Mouse (Mus musculus): ENCODE results near the gene Chkb. TPM values are rescaled to one million over a fixed set of nuclear protein-coding genes. Genes with fewer than 3 reads are reported as not detected.
A peak's percentile ranks its signal among the peaks of the same experiment; 100 is the strongest.

Gene Chkb
- polyA plus RNA-seq, 1 experiment, result 126 TPM

DNA sequence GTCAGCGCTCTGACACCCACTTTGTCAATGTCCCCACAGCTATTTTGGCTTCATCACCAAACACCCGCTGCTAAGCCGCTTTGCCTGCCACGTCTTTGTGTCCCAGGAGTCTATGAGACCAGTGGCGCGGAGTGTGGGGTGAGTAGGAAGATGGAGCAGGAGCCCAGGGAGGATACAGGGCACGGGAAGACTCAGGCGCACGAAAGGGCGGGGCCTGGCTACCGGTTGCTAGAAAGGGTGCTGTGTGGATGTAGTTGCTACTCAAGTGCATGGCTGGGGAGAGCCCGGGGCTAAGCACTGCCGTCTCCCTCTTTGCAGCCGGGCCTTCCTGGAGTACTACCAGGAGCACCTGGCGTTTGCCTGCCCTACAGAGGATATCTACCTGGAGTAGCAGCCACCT, 31.6 kb upstream of the Chkb start:
- TF ChIP-seq CTCF (IDR thresholded peaks at IDR 0.05; ENCODE audit: control insufficient read depth, insufficient read depth, low read length) (no peak), POLR2A (IDR thresholded peaks at IDR 0.05; ENCODE audit: borderline replicate concordance, control insufficient read depth, low read depth, low read length) (no peak)
- H3K4me1 ChIP-seq (ENCODE audit: control insufficient read depth, insufficient read depth, low read length), result peaks cover 1% of the 10 kb centered on the region; the same call in 1 of the 2 replicates
- WGBS, result 76% methylated on average over 15 of the region's 15 CpGs
- no peak overlapping the region for H3K27ac ChIP-seq (ENCODE audit: control insufficient read depth, insufficient read depth, low read depth, low read length, poor library complexity)
- no peak overlapping the region for H3K4me3 ChIP-seq (replicated peaks; ENCODE audit: control insufficient read depth, low read depth, low read length)

DNA sequence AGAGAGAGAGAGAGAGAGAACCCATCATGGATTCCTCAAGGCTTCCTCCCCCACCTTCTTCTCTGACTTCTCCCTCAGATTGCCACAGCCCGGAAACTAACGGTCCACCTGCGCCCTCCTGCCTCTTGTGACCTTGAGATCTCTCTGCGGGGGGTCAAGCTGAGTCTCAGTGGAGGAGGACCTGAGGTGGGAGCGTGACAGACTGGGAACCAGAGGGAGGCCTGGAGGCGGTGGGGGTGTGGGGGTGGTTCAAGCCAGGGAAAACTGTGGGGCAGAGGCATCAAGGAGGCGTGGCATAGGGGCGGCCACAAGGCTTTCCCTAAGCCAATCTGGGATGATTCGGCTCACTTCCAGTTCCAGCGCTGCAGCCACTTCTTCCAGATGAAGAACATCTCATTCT, 30.6 kb upstream of the Chkb start:
- peaks cover 1% of the 10 kb centered on the region; the same call in 1 of the 2 replicates for H3K4me1 ChIP-seq (ENCODE audit: control insufficient read depth, insufficient read depth, low read length)
- TF ChIP-seq CTCF (IDR thresholded peaks at IDR 0.05; ENCODE audit: control insufficient read depth, insufficient read depth, low read length), result no peak
- WGBS, result 73% methylated on average over 10 of the region's 10 CpGs
- H3K27ac ChIP-seq (ENCODE audit: control insufficient read depth, insufficient read depth, low read depth, low read length, poor library complexity), result no peak overlapping the region
- no peak overlapping the region for H3K4me3 ChIP-seq (replicated peaks; ENCODE audit: control insufficient read depth, low read depth, low read length)

DNA sequence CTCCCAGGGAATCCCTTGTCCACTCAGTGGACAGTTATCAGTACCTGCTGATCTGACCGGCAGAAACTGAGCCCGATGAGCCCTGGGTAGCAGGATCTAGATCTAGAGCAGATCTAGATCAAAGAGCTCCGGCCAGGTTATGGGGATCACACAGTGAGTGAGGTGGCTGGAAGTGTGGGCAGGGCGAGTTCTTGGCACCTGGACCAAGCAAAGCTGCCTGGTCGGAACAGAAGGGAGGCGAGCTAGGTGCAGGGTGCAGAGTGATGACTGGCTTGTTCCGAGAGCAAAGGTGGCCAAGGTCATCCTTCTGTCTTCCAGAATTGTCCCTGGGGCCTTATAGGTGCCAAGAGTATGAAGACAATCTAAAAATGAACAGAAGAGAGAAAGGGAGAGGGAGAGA, 30.1 kb upstream of the Chkb start:
- 78% methylated on average over 7 of the region's 7 CpGs for WGBS
- no peak overlapping the region for H3K27ac ChIP-seq (ENCODE audit: control insufficient read depth, insufficient read depth, low read depth, low read length, poor library complexity)
- H3K4me3 ChIP-seq (replicated peaks; ENCODE audit: control insufficient read depth, low read depth, low read length), result no peak overlapping the region
- TF ChIP-seq POLR2A (IDR thresholded peaks at IDR 0.05; ENCODE audit: borderline replicate concordance, control insufficient read depth, low read depth, low read length), result no peak
- no peak for TF ChIP-seq CTCF (IDR thresholded peaks at IDR 0.05; ENCODE audit: control insufficient read depth, insufficient read depth, low read length)
- peaks cover 1% of the 10 kb centered on the region; the same call in 1 of the 2 replicates for H3K4me1 ChIP-seq (ENCODE audit: control insufficient read depth, insufficient read depth, low read length)

DNA sequence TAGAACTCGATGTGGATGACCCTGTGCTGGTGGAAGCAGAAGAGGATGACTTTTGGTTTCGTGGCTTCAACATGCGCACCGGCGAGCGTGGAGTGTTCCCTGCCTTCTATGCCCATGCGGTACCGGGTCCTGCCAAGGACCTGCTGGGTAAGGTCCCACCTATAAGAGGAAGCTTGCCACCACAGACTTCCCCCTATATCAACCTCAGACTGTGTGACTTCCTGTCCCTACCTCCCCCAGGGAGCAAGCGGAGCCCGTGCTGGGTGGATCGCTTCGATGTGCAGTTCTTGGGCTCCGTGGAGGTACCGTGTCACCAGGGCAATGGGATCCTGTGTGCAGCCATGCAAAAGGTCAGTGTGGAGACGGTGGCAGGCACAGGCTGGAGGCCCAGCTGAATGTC, 29.2 kb upstream of the Chkb start:
- 2% methylated on average over 15 of the region's 15 CpGs for WGBS
- no peak overlapping the region for H3K4me3 ChIP-seq (replicated peaks; ENCODE audit: control insufficient read depth, low read depth, low read length)

DNA sequence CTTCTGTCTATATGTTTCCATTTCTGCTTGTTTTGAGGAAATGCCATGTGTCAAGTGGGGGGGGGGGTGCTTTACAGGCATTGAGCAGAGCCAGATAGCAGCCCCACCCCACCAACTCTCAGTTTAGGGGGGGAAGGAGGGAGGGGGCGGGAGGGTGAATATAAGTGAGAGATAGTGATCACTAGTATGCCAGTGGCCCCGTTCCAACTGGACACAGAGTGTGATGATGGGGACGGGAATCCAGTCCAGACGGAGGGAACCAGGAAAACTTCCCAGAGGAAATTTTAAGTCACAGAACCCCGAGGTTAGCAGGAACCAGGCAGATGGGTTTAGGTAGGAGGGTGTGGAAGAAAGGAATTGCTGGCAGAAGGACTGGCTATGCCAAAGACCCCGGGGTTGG, 25.9 kb upstream of the Chkb start:
- H3K4me3 ChIP-seq (replicated peaks; ENCODE audit: control insufficient read depth, low read depth, low read length), result no peak overlapping the region
- WGBS, result 69% methylated on average over 6 of the region's 6 CpGs
- TF ChIP-seq CTCF (IDR thresholded peaks at IDR 0.05; ENCODE audit: control insufficient read depth, insufficient read depth, low read length), result no peak
- no peak for TF ChIP-seq POLR2A (IDR thresholded peaks at IDR 0.05; ENCODE audit: borderline replicate concordance, control insufficient read depth, low read depth, low read length)
- H3K4me1 ChIP-seq (ENCODE audit: control insufficient read depth, insufficient read depth, low read length), result peaks cover 1% of the 10 kb centered on the region; the same call in 1 of the 2 replicates
- H3K27ac ChIP-seq (ENCODE audit: control insufficient read depth, insufficient read depth, low read depth, low read length, poor library complexity), result no peak overlapping the region

More for the DNA sequence above, 29.2 kb upstream of the Chkb start:
- no peak for TF ChIP-seq CTCF (IDR thresholded peaks at IDR 0.05; ENCODE audit: control insufficient read depth, insufficient read depth, low read length)
- no peak for TF ChIP-seq POLR2A (IDR thresholded peaks at IDR 0.05; ENCODE audit: borderline replicate concordance, control insufficient read depth, low read depth, low read length)
- Histone ChIP-seq H3K4me1 (ENCODE audit: control insufficient read depth, insufficient read depth, low read length) (peaks cover 1% of the 10 kb centered on the region; the same call in 1 of the 2 replicates), H3K27ac (ENCODE audit: control insufficient read depth, insufficient read depth, low read depth, low read length, poor library complexity) (no peak overlapping the region)

DNA sequence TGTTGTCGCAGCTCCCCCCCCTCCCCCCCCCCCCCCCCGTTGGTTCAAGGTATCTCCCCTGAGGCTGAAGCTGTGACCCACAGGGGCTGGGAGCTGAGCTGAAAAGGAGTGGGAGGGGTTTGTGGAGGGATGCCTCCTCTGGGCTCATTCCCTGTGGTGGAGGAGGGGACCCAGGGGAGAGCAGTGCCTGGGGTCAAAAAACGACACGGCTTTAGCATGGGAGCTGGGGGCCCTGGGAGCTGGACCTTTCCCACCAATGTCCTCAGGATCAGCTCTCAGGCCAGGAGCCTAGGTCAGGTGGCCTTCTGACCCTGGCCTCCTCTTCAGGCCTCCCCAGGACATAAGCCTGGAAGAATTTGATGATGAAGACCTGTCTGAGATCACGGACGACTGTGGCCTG, 25.1 kb upstream of the Chkb start:
- Histone ChIP-seq H3K27ac (ENCODE audit: control insufficient read depth, insufficient read depth, low read depth, low read length, poor library complexity) (no peak overlapping the region), H3K4me1 (ENCODE audit: control insufficient read depth, insufficient read depth, low read length) (peaks cover 1% of the 10 kb centered on the region; the same call in 1 of the 2 replicates), H3K4me3 (replicated peaks; ENCODE audit: control insufficient read depth, low read depth, low read length) (no peak overlapping the region)
- TF ChIP-seq POLR2A (IDR thresholded peaks at IDR 0.05; ENCODE audit: borderline replicate concordance, control insufficient read depth, low read depth, low read length), result no peak
- no peak for TF ChIP-seq CTCF (IDR thresholded peaks at IDR 0.05; ENCODE audit: control insufficient read depth, insufficient read depth, low read length)
- 31% methylated on average over 6 of the region's 6 CpGs for WGBS

DNA sequence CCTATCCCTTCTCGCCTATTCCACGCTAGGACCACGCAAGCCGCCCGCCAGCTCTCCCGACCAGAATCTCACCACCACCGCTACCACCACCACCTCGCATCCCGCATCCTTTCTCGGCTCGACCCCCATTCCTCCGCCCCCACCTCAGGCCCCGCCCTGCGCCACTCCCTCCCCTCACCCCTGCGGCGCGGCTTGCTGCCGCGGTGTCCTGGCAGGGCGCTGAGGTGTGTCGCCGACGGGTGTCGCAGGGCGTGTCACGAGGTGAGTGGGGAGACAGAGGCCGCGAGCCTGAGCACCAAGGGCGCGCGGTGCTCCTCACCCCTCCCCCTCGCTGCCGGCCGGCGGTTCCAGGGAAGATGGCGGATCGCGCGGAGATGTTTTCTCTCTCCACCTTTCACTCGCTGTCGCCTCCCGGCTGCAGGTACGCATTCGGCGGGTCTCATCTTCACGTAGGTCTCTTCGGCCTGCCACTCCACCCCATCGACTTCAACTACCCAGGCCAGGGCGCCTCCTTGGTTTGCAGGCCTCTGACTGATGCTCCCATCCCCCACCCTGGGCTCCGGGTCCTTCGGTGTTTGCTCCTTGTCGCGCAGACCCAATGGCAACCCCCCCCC, 24.3 kb upstream of the Chkb start, which contains the start of gene Mapk8ip2:
Mapk8ip2 (plus strand) TSS at position 49 of the 614 bp plus-strand sequence.
- Histone ChIP-seq H3K4me1 (ENCODE audit: control insufficient read depth, insufficient read depth, low read length) (no peaks in the 10 kb centered on the region), H3K4me3 (replicated peaks; ENCODE audit: control insufficient read depth, low read depth, low read length) (no peak within 1 kb of the TSS), H3K27ac (ENCODE audit: control insufficient read depth, insufficient read depth, low read depth, low read length, poor library complexity) (no peak within 1 kb of the TSS)
- WGBS, result 5% methylated on average over 53 of the region's 53 CpGs
- TF ChIP-seq POLR2A (IDR thresholded peaks at IDR 0.05; ENCODE audit: borderline replicate concordance, control insufficient read depth, low read depth, low read length) (no peak), CTCF (IDR thresholded peaks at IDR 0.05; ENCODE audit: control insufficient read depth, insufficient read depth, low read length) (no peak)

DNA sequence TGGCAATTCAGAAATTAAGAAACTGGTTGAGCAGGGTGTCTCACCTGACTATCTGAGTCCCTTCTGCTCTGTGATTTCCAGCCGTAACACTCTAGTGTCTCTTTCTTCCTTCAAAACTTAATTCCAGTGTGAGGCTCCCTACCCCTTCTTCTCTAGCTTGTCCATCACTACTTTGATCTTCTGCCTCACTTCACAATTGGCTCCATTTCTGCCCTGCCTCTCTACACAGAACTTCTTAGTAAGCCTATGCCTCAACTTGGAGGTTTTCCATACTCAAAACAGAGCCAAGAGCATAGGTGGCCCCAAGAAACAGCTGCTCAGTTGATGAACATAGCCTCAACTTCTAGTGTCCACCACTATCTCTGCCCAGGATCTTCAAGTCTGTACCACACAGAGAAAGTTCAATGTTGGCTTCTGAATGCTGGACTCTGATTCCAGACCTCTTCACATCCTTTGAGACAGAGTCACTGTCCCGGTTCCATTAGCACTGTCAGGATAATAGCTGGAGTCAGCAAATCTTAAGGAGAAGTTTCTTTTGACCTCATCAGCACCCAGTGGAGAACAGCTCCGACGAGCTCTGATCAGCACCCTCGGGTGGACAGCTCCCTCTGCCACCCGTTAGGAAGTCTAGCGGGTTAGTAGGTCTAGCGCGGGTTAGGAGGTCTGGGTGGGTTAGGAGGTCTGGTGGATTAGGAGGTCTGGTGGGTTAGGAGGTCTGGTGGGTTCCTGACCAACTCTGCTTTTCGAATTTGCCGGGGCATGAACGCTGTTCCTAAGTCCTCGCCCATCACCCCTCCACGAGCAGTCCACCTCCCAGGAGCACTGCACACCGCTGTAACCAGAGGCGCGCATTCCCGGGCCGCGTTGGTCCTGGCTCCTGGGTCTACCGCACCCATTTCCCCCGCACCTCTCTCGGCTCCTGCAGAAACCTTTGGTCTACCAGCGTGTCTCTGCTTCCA, 23.5 kb upstream of the Chkb start:
- H3K4me1 ChIP-seq (ENCODE audit: control insufficient read depth, insufficient read depth, low read length), result no peaks in the 10 kb centered on the region
- 6% methylated on average over 24 of the region's 24 CpGs for whole genome bisulfite sequencing
- no peak overlapping the region for H3K4me3 ChIP-seq (replicated peaks; ENCODE audit: control insufficient read depth, low read depth, low read length)
- TF ChIP-seq CTCF (IDR thresholded peaks at IDR 0.05; ENCODE audit: control insufficient read depth, insufficient read depth, low read length) (peak; percentile 7; the same call in 1 of the 2 replicates), POLR2A (IDR thresholded peaks at IDR 0.05; ENCODE audit: borderline replicate concordance, control insufficient read depth, low read depth, low read length) (no peak)
- no peak overlapping the region for H3K27ac ChIP-seq (ENCODE audit: control insufficient read depth, insufficient read depth, low read depth, low read length, poor library complexity)

Data from bone marrow, adult 2 months (tissue).